Mouse (Mus musculus) megakaryocyte progenitor cell, adult 5-6 weeks (primary cell): ENCODE measurements at regions not wholly inside any gene's neighbourhood (a gene's known extent, or its start where the extent isn't known, plus 50 kb on each side); places are given as distances from the start of the nearest gene placed in this dataset.

Experiments used
- ATAC-seq: replicated peaks from 2 replicates; pipeline ENCODE4 v1.8.0; 2016; ENCODE audit warnings: mild to moderate bottlenecking, moderate TSS enrichment, inconsistent platforms; ENCODE audit not compliant: poor library complexity

DNA sequence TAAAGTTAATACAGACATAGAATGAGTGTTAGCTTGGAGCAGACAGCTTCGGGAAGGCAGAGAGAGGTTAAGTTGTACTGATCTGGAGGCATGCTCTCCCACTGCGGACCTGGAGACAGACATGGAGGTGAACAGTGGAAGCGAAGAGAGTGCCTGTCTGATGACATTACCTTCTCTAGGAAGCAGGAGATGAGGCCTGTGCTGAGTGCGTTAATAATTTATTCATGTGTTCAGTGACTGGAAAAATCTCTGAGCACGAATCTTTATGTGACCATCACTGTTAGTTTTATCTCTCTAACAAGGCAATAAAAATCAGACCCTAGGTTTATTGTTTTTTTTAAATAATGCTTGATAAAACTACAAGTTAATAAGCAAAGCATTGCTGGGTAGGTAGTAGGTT is 504.7 kb upstream of the Nr5a2 start:
- no peak for ATAC-seq

DNA sequence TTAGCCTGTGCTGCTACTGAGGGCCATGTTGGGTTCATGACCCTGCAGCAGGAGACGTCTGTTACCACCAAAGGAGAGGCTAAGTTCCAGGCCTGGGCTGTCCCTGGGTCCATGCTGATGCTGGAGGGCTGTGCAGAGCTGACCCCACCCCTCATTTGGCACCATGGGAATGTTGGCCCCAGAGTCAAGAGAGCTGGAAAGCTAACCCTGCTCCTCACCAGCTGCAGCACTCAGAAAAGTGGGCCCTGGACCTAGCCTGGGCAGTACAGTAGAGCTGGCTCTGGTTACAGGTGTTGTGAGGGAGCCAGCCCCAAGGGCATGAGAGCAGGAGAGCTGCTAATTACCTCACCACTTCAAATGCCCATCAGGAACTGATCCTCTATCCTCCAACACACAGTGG is 500.9 kb upstream of the Nr5a2 start:
- ATAC-seq: no peak

DNA sequence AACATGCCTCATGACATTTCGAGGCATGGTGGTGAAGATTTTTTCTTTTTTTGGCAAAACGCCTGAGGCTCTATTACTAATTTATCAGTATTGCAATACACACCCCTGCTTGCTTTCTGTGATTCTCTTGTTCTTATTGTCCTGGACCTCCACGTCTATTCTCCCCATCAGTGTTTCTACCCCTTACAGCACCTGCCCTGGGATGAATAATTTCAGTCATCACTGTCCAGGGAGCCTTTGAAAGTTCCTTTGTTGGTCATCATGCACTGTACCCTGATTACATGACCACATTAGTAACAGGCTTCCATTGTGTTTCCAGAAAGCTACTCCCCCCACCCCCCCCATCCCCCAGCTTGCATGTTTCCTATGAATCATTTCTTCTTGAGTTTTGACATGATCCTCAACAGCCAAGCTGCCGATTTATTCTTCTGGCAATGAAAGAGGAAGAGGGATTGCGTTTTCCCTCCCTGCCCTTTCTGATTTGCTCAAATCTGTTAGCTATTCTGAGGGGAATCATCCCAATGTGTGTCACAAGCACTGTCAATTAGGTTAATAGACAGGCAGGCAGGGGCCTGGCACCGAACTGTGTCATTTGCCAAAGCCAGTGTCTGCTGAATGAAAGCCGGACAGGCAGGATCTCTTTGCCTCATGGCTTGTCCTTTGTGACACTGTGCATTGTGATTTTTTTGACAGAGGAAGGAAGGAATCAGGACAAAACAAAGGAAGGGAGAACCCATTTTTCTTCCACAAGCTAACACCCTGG is 493.4 kb upstream of the Nr5a2 start:
- no peak for ATAC-seq

DNA sequence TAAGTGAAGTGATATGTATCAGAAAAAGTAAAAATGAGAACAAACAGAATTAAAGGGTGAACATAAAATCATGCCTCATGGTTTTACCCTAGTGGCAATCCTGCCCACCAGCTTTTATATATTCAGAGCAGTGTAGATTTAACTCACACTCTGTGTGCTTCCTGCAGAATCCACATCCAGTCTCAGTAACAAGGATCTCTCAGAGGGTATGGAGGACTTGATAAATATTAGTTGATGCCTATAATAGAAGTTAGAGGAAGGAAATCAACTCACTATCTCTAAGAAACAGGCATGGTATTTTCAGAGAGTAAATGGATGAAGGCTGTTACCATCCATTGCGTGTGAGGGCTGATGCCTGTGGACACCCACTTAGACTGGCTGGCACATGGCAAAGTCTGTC is 492.5 kb upstream of the Nr5a2 start:
- ATAC-seq: peak; percentile 34; the same call in 1 of the 2 replicates

DNA sequence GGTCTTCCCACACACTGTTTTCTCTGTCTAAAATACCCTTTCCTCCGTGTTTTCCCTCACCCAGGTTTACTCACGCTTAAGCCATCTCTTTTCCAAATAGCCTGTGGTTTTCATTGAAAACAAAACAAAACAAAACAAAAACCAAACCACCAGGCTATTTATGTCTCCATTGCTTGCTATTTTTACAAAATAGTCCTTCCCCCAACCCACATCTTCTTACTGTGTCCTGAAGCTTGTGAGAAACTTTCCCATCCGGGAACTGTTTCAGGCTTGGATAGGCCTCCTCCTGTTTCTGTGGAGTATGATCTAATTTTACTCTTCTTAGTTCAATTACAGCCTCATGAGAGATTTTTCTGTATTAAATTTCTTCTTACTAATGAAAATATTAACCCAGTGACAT is 486.2 kb upstream of the Nr5a2 start:
- ATAC-seq: no peak

DNA sequence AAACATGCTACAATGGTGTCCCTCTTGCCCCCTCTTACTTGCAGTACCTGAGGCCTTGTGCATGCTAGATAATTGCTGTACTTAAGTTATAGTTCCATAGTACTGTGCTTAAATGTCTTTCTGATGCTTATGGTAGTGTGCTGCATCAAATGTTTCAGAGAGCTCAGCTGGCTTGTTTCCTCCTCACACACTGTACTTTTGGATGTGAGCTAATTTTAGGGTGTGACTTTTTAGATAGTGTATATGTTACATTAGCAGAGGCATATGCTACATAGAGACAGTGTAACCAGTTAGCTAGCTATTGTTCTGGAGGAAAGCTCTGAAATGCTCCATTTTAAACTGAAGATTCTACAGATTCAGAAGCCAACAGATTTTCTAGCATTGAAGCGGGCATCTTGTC is 467.9 kb upstream of the Nr5a2 start:
- no peak for ATAC-seq

DNA sequence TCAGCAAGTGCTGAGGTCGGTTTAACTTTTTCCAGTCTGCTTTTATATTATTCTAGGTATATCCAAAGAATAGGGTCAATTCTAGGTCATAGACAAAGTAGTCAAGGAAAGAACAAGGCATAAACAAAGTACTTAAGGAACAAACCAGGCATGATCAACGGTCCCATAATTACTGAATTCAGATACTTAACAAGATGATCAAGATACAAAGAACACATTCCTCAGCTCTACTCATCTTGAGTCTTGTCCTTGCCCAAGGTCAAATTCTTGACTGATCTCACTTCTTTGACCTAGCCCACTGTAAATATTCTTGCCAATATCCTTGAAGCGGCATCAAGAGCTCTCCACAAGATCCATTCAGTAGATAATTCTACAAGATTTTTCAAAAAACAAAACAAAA is 458.1 kb upstream of the Nr5a2 start:
- ATAC-seq: no peak

DNA sequence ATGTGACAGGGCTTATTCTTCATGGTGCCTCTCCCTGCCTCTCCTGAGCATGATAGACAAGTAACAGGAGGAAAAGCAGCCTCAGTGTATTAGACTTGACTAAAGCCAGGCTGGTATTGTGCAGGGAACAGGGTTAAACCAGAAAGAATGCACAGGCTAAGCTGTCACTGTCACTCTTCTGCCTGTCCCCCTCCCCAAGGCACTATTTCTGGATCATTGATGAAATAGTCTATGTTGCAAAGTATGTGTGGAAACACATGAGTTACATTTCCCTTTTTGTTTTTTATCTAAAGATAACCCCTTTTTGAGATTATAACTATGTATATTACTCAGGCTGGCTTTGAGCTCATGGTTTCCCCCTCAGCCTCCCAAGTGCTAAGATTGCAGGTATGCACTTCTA is 436.5 kb upstream of the Nr5a2 start:
- ATAC-seq: peak; percentile 82

DNA sequence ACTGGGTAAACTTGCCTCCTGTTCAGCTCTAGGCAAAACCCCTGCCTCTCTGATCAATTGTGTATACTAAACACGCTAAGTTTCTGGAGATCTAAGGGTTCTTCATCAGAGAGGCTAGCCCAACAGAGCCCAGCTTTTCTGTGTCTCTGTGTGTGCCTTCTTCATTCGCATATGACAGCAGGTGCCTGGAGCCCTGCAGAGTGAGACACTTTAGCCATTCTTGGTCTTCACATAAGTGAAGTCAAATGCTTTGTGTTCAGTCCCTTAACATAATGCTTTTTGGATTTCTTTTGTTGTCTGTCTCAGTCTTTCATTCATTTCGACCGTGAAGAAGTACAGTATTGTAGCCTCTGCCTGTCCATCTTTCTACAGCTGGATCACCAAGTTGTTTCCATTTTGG is 427.3 kb upstream of the Nr5a2 start:
- ATAC-seq: no peak

DNA sequence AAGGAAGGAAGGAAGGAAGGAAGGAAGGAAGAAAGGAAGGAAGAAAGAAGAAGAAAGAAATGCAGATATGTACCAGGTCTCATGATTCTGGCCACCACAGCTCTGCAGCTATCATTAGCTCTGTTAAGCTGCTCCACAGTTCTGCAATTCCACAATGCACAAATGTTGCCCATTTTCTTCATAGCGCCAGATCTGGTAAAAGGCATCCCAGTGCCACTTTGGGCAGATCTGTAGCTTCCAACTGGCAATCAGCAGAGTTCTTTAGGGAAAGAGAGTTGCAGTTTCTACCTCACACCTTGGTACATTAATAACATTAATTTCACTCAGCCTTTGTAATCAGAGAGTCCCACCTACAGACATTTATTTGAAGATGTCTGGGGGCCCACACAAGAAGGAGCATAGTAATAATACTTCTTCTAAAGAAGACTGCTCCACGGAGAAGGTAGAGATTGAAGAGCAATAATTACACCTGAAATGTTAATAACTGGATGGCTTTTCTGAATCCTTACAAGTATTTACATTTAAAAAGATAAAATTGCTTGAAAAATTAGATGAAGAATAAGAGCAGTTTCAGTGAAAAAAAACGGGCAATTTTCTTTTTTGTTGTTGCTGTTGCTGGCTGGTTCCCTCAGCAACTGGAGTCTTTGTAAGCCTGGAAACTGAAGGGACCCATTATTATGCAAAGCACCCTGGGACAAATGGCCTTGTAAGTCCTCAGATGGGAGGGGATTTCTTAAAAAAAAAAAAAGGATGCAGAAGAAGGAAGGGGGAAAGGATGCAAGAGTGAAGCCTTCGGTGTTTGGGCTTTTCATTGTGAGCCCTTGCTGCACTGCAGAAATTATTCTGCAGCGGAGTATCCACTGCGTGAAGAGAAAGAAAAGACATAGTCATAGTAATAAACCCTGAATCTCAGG is 418.1 kb upstream of the Nr5a2 start:
- ATAC-seq: no peak

DNA sequence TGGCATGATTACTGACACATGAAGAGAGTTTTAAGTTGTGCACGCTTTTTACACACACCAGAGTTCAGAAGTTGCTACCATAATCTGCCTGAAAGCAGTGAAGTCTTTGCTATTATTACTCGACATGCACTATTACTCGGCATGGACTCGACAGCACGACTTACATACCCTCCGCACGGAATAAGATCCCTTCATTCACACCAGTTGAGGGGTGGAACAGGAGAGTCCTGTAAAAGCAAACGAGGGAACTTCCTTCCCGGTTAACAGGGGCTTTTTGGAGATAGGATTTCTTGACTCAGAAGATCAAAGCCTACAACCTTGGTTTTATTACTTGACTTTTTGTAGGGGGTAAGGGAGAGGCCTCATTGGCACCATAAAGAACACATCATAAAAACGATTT is 416.4 kb upstream of the Nr5a2 start:
- ATAC-seq: no peak

DNA sequence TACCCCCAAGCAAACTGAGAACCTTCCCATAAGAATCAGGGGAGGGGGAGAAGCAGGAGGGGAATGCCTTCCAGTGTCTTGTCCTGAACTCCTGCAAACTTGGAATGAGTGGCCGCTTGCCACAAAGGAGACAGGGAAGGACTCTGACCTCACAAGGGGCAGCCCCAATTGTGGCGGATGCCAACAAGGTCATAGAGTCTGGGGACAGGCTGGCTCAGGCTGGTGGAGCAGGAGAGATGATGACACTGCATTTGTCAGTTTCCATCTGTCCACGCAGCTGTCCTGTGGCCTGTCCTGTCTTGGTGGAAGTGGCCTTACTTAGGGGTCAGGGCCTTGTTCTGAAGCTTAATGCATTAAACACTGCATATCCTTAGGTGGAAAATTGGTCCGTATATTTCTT is 414.4 kb upstream of the Nr5a2 start:
- no peak for ATAC-seq

DNA sequence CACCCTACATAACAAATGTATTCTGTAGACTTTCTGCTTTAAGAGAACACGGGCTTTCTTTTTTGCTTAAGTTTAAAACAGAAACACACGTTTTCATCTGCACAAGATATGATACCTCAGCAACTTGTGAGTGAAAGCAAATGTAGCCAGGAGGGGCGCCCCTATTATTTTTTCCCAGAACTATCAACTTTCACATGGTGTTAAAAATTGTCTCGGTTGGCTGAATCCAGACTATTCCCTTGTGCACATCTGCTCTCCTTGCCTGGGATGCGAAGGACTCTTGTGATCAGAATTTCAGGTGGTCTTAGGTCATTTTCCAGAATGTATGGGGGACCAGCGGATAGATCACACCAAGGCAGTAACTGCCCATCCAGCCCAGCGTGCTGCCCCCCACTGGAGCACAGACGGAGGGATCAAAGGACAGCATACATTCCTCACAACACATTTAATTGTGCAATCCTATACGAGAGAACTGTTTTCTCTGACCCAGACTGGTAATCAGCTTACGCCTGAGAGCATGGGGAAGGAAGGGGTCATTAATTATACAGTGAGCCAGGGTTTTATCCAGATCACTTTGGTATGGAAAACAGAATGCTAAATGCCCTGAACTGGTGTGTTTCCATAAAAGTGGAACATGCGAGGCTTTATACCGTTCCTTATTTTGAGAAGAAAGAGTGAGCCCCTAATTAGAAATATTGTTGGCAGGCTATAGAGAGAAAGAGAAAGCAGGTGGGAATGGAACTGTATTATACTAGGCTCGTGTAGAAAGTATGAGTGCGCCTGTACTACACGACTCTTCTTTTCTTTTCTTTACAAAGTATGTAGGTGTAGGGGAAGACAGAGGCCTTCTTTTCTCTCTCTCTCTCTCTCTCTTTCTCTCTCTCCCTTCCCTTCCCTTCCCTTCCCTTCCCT is 413.5 kb upstream of the Nr5a2 start:
- ATAC-seq: no peak

DNA sequence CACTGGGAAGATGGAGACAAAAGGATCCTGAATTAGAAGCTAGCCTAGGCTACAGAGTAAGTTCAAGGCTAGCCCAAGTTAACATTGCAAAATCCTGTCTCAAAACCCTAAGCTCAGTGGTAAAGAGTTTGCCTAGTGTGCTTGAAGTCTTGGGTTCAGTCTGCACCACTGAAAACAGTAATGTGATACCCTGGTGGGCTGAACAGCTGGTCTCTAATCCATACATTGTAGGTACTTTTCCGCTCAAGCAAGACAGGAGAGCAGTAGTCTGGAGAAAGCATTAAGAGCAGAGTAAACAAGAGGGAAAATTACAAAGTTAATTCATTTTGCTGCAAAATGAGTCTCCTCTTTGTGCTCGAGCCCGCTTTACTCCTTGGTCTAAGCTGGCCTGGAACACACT is 412.0 kb upstream of the Nr5a2 start:
- no peak for ATAC-seq

DNA sequence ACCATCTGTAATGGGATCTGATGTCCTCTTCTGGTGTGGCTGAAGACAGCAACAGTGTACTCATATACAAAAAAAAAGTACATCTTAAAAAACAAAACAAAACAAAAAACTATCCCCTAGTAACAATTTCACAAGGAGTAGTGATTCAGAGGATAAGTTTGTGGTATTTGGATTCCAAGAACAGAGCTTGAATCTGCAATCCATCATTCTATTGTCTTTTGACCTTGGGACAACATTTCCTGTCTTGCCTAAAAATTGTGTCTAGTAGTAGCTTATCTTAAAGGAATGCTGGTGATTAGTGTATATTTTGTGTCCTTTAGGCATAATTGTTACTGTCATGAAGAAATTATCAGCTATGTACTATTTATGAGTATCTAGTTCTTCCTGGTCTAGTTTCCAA is 404.1 kb upstream of the Nr5a2 start:
- ATAC-seq: no peak

DNA sequence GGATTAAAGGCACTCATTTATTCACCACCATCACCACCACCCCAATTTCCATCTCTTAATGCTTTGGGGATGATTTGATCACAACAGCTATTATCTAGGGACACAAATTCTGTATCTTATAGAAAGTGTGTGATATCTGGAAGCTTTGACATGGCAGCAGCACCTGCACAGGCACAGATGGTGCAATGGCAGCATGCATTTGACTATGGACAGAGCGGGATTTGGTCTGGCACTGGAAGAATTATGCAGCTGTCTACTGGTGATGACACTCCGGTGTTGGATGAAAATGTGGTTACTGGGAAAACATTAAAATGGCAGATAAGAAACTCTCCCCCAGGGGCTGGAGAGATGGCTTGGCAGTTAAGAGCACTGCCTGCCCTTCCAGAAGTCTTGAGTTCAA is 403.7 kb upstream of the Nr5a2 start:
- no peak for ATAC-seq

DNA sequence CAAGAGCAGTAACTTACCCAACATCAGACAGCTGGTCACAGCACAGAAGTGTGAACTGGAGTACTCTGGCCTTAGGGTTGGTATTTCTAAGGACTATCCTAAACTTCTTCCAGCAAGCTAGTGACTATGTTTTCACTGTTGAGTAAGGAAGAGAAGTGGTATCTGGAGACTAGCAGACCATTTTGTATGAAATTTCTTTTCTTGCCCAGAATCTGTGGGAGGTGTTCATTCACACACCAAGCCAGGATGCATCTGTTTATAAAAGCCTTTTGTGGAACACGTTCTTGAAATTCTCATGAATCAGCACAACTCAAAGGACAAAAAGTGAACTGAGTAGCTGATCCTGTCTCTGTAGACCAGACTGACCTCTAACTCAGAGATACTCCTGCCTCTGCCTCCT is 403.3 kb upstream of the Nr5a2 start:
- ATAC-seq: no peak

DNA sequence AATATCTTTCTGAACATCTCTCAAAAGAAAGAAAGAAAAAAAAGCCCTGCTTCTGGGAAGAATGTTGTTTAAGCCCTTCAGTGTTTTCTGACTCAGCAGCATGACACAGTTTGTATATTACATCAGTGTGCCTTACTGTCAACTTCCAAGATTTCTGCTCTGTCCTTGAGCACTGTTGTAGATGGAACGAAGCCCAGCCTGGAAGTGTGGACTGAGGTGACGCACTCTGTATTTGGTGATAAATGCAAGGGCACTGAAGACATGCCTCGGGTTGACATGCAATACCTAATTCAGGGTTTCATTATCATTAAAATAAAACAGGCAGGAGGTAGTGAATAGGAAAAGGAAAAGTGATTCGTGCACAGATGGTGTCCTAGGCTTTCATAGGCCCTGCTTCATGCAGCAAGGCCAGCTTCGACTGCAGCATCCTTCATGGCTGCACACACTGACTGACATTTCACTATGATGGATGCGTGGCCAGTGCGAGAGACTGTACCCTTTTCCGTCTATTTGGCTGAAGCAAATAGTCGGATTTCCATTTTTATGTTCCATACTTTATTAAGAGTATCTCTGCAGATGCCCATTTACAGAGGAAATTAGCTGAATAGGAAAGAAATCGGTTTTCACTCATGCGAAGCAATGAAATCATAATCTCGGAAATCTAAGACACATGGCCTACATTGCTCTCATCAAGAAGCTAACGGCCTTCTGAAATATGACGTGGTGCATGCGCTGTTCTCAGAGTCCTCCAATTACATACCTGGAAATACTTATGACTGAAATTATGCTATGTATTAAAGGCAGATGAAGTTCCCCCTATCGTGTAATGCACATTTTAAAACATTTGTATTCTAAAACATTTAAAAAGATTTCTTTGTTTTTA is 400.7 kb upstream of the Nr5a2 start:
- no peak for ATAC-seq

DNA sequence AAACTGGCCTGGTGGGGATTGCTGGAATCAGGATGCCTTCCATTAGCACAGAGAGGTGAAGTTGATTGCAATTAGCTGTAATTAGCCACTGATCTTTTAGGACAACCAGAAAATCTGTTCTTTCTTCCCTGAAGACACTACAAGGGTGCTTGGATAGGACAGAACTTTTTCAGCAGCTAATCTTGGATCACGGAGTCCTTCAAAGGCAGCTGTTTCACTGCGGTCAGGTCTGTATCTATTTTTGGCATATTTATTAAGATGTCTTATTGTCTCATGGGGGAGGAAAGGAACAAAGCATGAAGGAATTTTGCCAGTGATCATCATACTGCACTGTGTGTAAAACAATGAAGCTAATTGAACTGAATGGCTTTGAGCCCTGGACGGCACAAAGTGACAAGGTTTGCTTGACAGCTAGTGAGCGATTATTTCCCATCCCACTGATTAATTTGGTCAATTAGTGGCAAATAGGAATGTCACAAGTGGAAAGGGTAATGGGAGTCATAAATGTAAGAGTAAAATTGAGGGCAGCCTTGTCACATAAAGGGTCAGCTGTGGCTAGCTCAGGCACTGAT is 395.8 kb upstream of the Nr5a2 start:
- no peak for ATAC-seq
